Mouse (Mus musculus): ENCODE measurements around the gene Rab1b. TPM values are rescaled to one million over a fixed set of nuclear protein-coding genes. Genes with fewer than 3 reads are reported as not detected.
A peak's percentile ranks its signal among the peaks of the same experiment; 100 is the strongest.

Gene Rab1b
- total and polyA plus RNA-seq, 2 experiments from 2014 or later: 204 to 242 TPM

GRCm38 (mm10) chr19:5072389-5073019 lies 34.4 kb downstream of the Rab1b start:
- no peaks in the 10 kb centered on the region for H3K9me3 ChIP-seq (ENCODE audit: low read length)
- WGBS: 3% methylated on average over 20 of the region's 20 CpGs
- no peaks in the 10 kb centered on the region for H3K36me3 ChIP-seq (ENCODE audit: insufficient read depth, low read length)
- DNase-seq (ENCODE audit: low spot score): no peak
- peak overlapping the region; percentile 91 for H3K4me2 ChIP-seq (ENCODE audit: low read depth, low read length, poor library complexity, severe bottlenecking)
- peak overlapping the region; percentile 45 for H3K4me3 ChIP-seq (ENCODE audit: low read depth, low read length)
- no peak for TF ChIP-seq CTCF (IDR thresholded peaks at IDR 0.05)
- peaks cover 11% of the 10 kb centered on the region for H3K4me1 ChIP-seq (ENCODE audit: insufficient read depth, low read length)
- no peak overlapping the region for H3K27ac ChIP-seq (ENCODE audit: low read depth, low read length)
- no peak for ATAC-seq (ENCODE audit: low FRiP score)
- 0 out of 2 replicates have a peak overlapping the region, but pooled peaks have one; percentile 66 for H3K9ac ChIP-seq (replicated peaks; ENCODE audit: low read length, poor library complexity, severe bottlenecking)
- peaks cover 25% of the 10 kb centered on the region for H3K27me3 ChIP-seq (ENCODE audit: insufficient read depth, low read length)

DNA sequence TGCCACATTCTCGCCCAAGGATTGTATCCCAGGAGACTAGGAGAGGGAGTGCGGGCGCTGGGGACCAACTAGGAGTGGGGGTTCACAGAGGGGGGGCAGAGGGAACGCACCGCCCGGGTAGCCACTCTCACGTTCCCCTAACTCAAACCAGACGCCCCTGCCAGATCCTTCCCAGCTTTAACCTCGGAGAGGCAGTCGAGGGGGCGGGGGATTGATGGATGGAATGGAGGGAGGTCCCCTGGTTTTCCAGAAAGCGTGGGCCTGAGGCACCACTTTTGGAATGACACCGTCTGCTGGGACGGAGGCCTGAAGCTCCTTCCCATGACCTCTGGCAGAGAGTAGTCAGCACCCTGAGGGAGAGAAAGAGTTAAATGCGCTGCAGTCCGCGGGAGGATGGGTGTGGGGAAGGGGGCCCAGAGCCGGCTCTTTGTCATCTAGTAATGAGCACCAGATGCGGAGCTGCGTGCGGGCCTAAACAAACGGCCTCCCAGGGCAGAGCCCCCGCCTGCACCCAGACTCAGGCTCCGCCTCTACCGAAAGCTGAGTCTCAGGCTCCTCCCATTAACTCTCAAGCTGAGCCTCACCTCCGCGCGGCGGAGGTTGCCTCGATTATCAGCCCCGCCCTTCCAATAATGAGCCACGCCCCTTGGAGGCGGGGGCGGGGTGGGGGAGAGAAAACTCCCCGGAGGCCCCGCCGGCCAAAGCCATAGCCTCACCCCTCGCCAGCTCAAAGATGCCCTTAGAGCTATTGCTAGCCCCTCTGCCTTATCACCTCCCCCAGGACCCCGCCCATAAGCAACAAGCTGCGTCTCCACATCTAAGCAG lies 35.1 kb downstream of the Rab1b start:
- Histone ChIP-seq H3K36me3 (ENCODE audit: insufficient read depth, low read length) (no peaks in the 10 kb centered on the region), H3K27ac (ENCODE audit: low read depth, low read length) (no peak overlapping the region; the same call in 1 of the 2 replicates), H3K4me1 (ENCODE audit: insufficient read depth, low read length) (peaks cover 11% of the 10 kb centered on the region), H3K9ac (replicated peaks; ENCODE audit: low read length, poor library complexity, severe bottlenecking) (peak overlapping the region; percentile 66), H3K4me2 (ENCODE audit: low read depth, low read length, poor library complexity, severe bottlenecking) (peak overlapping the region; percentile 91), H3K27me3 (ENCODE audit: insufficient read depth, low read length) (peaks cover 29% of the 10 kb centered on the region), H3K4me3 (ENCODE audit: low read depth, low read length) (peak overlapping the region; percentile 45), H3K9me3 (ENCODE audit: low read length) (no peaks in the 10 kb centered on the region)
- TF ChIP-seq CTCF (IDR thresholded peaks at IDR 0.05): no peak
- WGBS: under 1% methylated on average over 39 of the region's 40 CpGs
- DNase-seq (ENCODE audit: low spot score) (peak; percentile 78), ATAC-seq (ENCODE audit: low FRiP score) (peak; percentile 64)

DNA sequence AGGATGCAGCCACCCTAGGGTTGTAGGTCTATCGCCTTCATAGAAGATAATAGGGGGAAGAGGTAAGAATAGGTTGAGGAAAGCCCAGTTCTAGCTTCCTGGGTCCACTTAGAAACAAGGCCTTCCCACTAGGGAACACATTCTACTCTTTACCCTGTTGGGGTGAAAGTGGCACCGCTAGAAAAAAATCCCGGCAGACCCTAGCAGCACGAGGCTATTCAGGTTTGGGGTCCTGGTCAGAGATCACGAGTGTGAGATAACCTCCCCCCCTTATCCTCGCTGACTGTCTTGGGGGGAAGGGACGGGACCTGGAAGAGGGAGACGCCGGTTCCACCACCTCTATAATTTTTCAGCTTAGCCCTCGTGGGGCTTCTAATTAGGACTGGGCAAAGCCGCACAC lies 35.8 kb downstream of the Rab1b start:
- WGBS: 10% methylated on average over 11 of the region's 11 CpGs
- Histone ChIP-seq H3K27me3 (ENCODE audit: insufficient read depth, low read length) (peaks cover 29% of the 10 kb centered on the region), H3K36me3 (ENCODE audit: insufficient read depth, low read length) (no peaks in the 10 kb centered on the region), H3K4me1 (ENCODE audit: insufficient read depth, low read length) (peaks cover 11% of the 10 kb centered on the region), H3K9ac (replicated peaks; ENCODE audit: low read length, poor library complexity, severe bottlenecking) (peak overlapping the region; percentile 66), H3K9me3 (ENCODE audit: low read length) (no peaks in the 10 kb centered on the region), H3K27ac (ENCODE audit: low read depth, low read length) (no peak overlapping the region; the same call in 1 of the 2 replicates), H3K4me3 (ENCODE audit: low read depth, low read length) (peak overlapping the region; percentile 45), H3K4me2 (ENCODE audit: low read depth, low read length, poor library complexity, severe bottlenecking) (peak overlapping the region; percentile 91)
- ATAC-seq (ENCODE audit: low FRiP score) (no peak), DNase-seq (ENCODE audit: low spot score) (no peak)
- TF ChIP-seq CTCF (IDR thresholded peaks at IDR 0.05): no peak

GRCm38 (mm10) chr19:5069978-5070377 lies 36.9 kb downstream of the Rab1b start:
- Histone ChIP-seq H3K9me3 (ENCODE audit: low read length) (no peaks in the 10 kb centered on the region), H3K27ac (ENCODE audit: low read depth, low read length) (no peak overlapping the region), H3K36me3 (ENCODE audit: insufficient read depth, low read length) (no peaks in the 10 kb centered on the region), H3K4me1 (ENCODE audit: insufficient read depth, low read length) (peaks cover 11% of the 10 kb centered on the region), H3K27me3 (ENCODE audit: insufficient read depth, low read length) (peaks cover 29% of the 10 kb centered on the region), H3K9ac (replicated peaks; ENCODE audit: low read length, poor library complexity, severe bottlenecking) (no peak overlapping the region), H3K4me3 (ENCODE audit: low read depth, low read length) (no peak overlapping the region), H3K4me2 (ENCODE audit: low read depth, low read length, poor library complexity, severe bottlenecking) (peak overlapping the region; percentile 1; the same call in 1 of the 2 replicates)
- no peak for DNase-seq (ENCODE audit: low spot score)
- 87% methylated on average over 7 of the region's 7 CpGs for WGBS
- no peak for TF ChIP-seq CTCF (IDR thresholded peaks at IDR 0.05)
- ATAC-seq (ENCODE audit: low FRiP score): no peak

- no peak overlapping the region for H3K4me3 ChIP-seq (ENCODE audit: low read depth, low read length)
- peaks cover 11% of the 10 kb centered on the region for H3K4me1 ChIP-seq (ENCODE audit: insufficient read depth, low read length)
- peaks cover 29% of the 10 kb centered on the region for H3K27me3 ChIP-seq (ENCODE audit: insufficient read depth, low read length)
- TF ChIP-seq CTCF (IDR thresholded peaks at IDR 0.05): no peak
- no peak overlapping the region for H3K27ac ChIP-seq (ENCODE audit: low read depth, low read length)
- DNase-seq (ENCODE audit: low spot score) (no peak), ATAC-seq (ENCODE audit: low FRiP score) (no peak)
- WGBS: 91% methylated on average over 5 of the region's 5 CpGs
- peak overlapping the region; percentile 1 for H3K4me2 ChIP-seq (ENCODE audit: low read depth, low read length, poor library complexity, severe bottlenecking)
- H3K9ac ChIP-seq (replicated peaks; ENCODE audit: low read length, poor library complexity, severe bottlenecking): no peak overlapping the region
- no peaks in the 10 kb centered on the region for H3K9me3 ChIP-seq (ENCODE audit: low read length)
- H3K36me3 ChIP-seq (ENCODE audit: insufficient read depth, low read length): no peaks in the 10 kb centered on the region
These were observed 37.4 kb downstream of the Rab1b start for GRCm38 (mm10) chr19:5069486-5069885.

Data from midbrain, postnatal 0 days (tissue).